Mouse (Mus musculus): ENCODE measurements at regions not wholly inside any gene's neighbourhood (a gene's known extent, or its start where the extent isn't known, plus 50 kb on each side); places are given as distances from the start of the nearest gene placed in this dataset.

DNA sequence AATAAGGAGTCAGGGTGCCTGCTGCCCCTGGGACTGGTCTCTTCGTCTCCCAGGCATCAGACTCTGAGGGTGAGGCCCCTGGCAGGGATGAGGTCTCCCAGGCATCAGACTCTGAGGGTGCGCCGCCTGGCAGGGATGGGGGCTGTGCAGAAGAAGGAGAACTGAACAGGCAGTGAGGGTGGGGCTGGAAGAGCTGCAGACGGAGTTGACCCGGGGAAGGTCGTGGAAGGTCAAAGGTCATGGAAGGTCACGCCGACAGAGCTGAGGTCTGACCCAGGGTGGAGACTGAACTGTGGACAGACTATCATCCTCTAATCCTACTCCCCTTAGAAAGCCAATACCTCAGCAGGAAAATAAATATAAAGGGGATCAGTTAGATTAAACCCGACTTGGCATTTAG lies 50.6 kb upstream of the Grik3 start:
- no peak for DNase-seq

GRCm38 (mm10) chr4:125437161-125437822 lies 53.2 kb upstream of the Grik3 start:
- DNase-seq = no peak

- DNase-seq = no peak
Measured at GRCm38 (mm10) chr4:125433511-125433910, 57.0 kb upstream of the Grik3 start.

DNA sequence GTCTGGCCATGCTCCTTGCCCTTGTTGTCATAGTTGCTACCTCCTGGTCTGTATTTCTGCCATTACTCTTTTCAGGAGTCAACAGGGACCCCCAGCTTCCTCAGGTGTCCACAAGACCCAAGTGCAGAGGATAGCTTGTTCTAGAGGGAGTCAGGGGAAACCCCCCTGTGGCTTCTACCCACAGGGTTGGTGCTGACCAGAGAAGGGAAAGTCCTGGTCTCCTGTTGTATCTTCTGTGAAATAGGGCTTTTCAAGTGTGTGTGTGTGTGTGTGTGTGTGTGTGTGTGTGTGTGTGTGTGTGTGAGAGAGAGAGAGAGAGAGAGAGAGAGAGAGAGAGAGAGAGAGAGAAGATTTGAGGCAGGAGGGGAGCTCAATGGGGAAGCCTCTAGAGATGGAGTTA lies 58.9 kb upstream of the Grik3 start:
- no peak for DNase-seq

DNA sequence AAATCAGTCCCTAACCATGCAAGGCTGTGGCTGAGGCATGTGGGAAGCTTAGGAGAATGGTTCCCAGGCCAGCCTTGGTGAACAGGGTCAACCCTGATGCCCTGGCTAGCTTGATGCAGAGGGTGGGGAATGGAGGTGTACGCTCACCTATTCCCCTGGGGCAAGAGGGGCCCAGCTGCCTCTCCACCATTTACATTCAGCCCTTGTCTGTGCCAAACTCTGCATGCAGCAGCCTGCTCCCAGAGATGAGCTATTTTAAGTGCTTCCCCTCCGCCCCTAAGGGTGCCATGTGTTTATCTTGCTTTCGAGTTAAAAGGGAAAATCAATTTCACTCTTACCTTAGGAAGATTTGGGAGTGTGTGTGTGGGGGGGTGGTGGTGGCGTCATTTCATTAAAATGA lies 59.7 kb upstream of the Grik3 start:
- DNase-seq = no peak

- no peak for DNase-seq
Measured at GRCm38 (mm10) chr4:125428736-125429135, 61.8 kb upstream of the Grik3 start.

DNA sequence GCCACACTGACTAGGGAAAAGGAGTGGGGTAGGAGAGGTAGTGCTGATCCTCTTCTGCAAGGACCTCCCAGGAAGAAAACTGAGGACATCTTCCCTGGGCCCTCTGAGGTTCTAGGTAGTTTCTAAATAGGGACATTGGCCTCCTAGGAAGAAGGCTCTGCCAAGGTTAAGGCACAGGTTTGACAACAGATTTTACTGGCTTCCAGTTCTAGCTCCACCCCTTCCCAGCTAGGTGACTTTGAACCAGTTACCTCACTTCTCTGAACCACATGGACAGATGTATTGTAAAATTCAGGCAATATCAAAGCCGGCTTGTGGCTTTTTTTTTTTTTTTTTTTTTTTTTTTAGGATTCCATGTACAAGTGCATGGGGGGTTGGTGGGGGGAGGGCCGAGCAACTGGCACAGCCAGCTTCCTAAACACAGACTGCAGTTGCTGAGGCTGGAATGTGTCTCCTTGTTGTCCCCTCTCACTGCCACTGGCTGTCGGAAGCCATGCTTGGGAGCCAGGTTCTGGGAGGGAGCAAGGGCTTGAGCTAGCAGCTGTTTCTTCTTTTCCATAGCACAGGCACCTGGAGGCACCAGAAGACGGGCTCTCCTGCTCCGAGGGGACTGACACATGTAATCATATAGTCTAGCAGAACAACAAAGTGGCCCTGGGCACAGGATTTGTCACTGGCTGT lies 69.8 kb upstream of the Grik3 start:
- DNase-seq = no peak

- DNase-seq = no peak
Measured at GRCm38 (mm10) chr4:125419491-125420255, 70.8 kb upstream of the Grik3 start.

DNA sequence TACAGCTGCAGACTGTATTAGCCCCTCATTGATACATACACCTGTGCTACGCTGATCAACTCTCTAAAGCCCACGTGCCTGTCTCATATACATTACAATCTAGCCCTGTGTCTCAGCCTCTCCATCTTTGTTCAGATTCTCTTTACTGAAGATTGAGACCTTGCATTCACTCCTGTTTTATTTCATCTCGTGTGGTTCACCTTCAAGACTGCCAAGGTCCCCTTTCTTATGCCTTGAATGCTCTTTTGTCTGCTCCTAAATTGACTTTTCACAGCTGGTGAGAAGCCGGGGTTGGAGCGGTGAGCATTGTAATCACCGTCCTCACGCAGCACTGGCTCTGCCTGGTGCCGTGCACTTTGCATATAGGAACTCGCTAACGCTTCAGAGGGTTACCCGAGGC lies 75.2 kb upstream of the Grik3 start:
- no peak for DNase-seq

DNA sequence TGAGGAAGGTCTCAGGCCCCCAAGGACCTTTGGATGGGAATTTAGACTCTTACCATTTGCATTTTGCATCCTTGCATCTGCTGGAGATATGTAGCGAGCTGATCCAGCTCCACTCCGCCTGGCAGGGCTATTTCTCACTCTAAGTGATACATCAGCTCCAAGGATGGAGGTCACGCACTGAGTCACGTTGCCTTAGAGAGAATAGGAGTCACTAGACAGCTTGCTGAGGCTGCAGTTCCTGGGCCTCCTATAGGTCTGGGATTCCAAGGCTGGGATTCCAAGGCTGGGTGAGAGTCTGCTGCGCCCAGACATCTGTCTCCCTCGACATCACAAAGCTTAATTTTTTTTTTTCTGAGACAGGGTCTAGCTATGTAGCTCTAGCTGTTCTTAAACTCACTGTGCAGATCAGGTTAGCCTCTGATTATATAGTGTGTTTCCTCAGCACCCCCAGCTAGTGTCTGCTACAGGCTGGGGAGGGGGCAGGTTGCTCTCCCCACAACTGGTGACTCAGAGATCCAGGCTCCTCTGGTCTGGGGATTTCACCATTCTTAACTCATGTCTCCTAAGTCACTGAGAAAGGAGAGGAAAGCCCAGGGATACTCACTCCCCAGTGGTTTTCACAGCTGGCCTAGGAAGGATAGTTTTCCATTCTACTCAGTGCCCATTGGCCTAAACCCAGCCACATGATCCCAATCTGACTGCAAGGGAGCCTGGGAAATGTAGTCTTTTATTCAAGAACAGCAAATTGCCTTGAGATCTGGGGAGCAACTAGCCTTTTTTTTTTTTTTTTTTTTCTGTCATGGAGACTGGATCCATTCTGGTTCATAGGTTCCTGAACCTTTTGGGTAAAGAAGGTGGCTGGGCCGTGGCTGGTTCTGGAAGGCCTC lies 76.4 kb upstream of the Grik3 start:
- DNase-seq = no peak

DNA sequence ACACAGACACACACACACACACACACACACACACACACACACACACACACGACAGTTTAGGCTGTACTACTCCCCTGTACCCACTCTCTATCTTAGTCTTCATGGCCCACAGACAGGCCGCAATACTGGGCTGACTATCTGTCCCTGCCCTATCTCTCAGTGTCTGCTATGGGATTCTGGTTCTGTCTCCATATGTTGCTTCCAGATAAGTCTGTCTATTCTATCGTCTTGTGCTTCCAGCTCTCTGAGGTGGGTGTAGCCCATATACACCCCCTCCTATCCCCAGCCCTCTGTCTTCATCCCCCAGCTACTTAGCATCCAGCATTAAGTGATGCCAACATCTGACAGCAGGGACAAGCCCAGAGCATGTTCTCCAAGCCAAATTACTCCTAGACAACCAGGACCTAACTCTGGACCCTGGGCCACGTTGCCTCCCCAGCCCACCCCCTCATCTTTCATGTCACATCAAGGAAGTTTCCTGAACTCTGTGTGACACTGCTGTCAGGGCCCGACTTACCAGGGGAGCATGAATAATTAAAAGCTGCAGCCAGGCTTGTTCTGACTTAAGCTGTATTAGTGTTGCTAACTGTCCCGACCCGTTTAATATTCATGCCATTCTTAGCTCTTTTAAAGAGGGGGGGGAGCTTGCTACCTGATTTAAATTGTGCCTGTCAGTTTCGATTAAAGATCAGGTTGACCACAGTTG lies 79.6 kb upstream of the Grik3 start:
- DNase-seq = no peak

DNA sequence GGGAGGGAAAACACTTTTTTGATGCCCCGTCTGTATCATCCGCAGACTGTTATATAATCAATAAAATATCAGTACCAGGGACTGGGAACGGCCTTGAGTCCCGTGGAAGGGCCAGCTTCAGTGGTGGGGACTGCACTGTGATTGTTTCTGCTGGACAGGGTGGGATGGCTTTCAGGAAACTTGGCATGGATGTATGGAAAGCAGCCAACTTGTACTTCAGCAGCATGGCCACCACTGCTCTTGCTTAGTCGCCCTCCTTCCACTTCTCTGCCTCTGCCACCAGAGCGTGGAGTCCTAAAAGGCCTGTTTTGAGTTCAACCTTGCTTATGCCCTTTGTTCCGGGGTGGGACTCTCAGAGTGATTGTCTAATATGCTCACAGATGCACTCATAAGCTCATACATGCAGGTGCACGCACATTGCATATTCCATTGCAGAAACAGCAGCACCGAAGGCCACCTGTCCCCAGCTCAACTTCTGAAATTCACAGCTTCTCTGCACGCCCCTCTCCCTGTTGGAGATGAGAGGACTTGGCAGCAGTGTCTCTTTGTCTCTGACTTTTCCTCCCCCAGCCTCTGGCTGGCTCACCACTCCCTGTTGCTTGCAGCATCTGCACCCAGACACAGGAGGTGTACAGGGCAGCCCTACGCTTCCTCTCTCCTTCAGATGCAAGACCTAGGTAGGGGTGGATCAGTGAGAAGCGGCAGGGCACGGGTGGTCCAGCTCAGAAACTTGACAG lies 91.0 kb upstream of the Grik3 start:
- DNase-seq = no peak

- DNase-seq = peak; percentile 64
Measured at GRCm38 (mm10) chr4:125397007-125397461, 93.5 kb upstream of the Grik3 start.

GRCm38 (mm10) chr4:125391269-125391668 lies 99.2 kb upstream of the Grik3 start:
- no peak for DNase-seq

DNA sequence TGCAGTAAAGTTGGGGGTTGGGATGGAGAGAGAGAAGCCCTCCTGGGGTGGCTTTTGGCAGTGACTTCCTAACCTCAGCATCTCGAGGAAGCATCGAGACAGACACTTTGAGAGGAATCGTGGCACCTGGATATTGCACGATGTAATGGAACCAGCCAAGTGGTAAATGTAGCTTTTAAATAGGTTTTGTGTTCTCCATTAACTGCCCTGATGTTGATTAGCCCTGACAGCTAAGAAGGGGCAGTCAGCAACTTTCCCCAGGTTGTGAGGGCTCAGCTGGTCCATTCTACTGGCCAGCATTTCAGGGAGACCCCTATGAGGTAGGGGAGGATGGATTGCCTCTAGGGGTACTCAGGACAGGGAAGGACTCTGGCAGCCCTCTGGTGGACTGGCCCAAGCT lies 104.7 kb upstream of the Grik3 start:
- DNase-seq = no peak

GRCm38 (mm10) chr4:125364011-125364410 lies 126.5 kb upstream of the Grik3 start:
- no peak for DNase-seq

DNA sequence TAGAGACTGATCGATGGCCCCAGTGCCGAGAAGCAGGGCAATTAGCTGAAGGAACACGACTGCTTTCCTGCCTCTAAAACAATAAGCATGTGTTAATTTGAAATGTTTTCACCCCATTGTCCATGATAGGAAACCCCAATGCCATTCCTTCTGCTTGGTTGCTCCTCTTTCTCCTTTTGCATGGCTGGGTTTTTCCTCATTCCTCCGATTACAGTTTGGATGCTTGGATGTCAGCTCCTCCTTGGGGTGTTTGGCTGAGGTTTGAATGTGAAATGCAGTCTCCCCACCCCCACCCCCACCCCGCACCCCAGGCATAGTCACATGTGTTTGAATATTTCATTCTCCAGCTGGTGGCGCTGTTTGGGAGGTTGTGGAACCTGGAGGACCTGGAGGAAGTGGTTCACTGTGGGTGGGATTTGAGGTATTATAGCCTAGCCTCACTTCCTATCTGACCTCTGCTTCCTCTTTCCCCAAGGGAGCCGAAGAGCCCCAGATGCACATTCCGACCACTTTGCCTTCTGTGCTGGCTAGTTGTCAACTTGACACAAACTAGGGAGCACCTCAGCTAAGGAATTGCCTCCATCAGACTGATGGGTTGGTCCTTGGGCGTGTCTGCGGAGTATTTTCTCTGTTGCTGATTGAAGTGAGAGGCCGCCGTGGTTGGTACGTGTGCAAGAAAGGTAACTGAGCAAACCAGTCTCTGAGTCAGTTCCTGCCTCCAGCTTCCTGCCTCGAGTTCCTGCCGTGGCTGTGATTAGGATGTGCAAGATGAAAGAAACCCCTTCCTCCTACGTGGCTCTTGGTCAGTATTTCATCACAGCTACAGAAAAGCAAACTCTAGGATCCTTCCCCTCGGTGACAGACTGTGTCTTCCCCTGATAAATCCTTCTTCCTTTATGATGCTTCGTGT lies 128.6 kb upstream of the Grik3 start:
- DNase-seq = no peak

DNA sequence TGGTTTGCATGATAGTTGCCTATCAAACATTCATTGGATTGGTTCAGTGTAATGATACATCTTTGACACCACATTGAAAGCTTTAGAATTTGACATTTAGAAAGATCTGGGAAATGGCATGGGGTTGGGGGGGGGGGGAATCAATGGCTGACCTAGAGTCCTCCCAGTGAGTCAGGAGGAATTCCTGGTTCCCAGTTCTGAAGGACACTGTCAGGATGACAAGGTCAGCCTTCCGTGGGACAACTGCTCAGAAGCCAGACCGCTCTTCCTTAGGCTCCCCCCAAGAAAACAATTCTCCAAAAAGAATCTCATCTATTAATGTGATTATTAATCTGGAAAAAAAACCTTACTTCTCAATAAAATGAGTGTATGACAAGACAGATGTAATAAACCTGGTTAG lies 132.1 kb upstream of the Grik3 start:
- DNase-seq = no peak

DNA sequence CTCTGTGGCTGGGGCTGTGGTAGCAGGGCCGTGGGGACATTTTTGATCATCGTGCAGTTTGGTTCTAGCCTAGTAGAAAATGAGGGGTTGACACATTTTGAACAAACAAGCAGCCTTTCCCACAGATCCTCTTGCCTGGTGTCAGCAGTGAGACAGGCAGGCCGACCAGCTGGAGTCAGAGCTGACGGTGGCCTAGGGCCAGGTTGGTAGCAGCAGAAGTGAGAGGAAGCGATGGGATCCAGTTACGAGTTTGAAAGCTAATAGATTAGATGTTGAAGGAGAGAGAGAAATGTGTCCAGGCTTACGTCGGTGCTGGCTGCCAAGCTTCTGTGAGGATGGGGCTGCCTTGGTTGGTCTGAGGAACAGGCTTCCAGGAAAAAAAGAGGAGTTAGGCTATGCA lies 134.1 kb upstream of the Grik3 start:
- DNase-seq = no peak

GRCm38 (mm10) chr4:125354742-125355141 lies 135.8 kb upstream of the Grik3 start:
- DNase-seq = no peak

DNA sequence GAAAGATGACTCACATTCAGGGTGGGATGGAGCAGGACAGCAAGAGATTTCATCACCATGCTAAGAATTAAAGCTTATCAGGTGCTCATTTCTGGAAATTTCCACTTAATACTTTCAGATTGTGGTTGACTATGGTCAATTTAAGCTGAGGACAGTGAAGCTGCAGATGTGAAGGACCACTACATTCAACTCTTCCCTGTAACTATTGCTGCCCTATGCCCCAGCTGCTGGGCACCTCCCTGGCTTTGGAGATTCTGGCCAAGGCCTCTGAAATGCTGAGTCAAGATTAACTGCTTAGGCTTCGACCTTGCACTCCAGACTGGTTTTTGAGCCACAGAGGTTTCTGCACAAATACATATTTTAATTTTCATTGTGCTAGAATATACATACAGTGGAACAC lies 140.4 kb upstream of the Grik3 start:
- DNase-seq = no peak

Measured in right cerebral cortex, postnatal 14 days (tissue).